Mouse (Mus musculus) G1E (cell line): ENCODE data around the gene Arhgef9. TPM values are rescaled to one million over a fixed set of nuclear protein-coding genes. Genes with fewer than 3 reads are reported as not detected.

Experiments used
- ATAC-seq: 2 replicates; pipeline ENCODE4 v1.8.0; 2016; ENCODE audit warnings: mild to moderate bottlenecking; ENCODE audit not compliant: insufficient number of reproducible peaks, poor library complexity, low FRiP score, severe bottlenecking; ENCODE audit errors: extremely low read depth
- DNase-seq: peaks from one replicate; pipeline ENCODE4 v3.0.0; 2012; ENCODE audit warnings: low spot score
- H3K27me3 ChIP-seq: 2 replicates; pipeline ENCODE4 v1.6.1; 2012; ENCODE audit warnings: mild to moderate bottlenecking, low read length, inconsistent platforms; ENCODE audit not compliant: insufficient read depth
- H3K36me3 ChIP-seq: replicated peaks from 2 replicates; pipeline ENCODE3; 2012; ENCODE audit warnings: mild to moderate bottlenecking, inconsistent platforms
- H3K4me1 ChIP-seq: 2 replicates; pipeline ENCODE4 v1.6.1; 2012; ENCODE audit warnings: low read depth, low read length, inconsistent platforms, mixed read lengths; ENCODE audit not compliant: insufficient read depth
- H3K4me3 ChIP-seq: 2 replicates; pipeline ENCODE4 v1.5.1; 2012; ENCODE audit warnings: low read depth, mild to moderate bottlenecking, inconsistent platforms, low read length, moderate library complexity, mixed read lengths
- H3K9me3 ChIP-seq: replicated peaks from 2 replicates; pipeline ENCODE4 v1.6.1; 2012; ENCODE audit warnings: inconsistent platforms
- CTCF ChIP-seq: IDR thresholded peaks from 2 replicates; pipeline ENCODE4 v1.5.1; 2012; ENCODE audit warnings: low read depth, low read length, inconsistent platforms, mixed read lengths
- GATA1 ChIP-seq: IDR thresholded peaks from 2 replicates; pipeline ENCODE4 v1.6.1; 2012; ENCODE audit warnings: borderline replicate concordance, low read length, inconsistent platforms, mixed read lengths
- GATA2 ChIP-seq: IDR thresholded peaks from 2 replicates; pipeline ENCODE4 v1.6.1; 2012; ENCODE audit warnings: low read depth, low read length, inconsistent platforms, borderline replicate concordance
- POLR2AphosphoS5 ChIP-seq: IDR thresholded peaks from 2 replicates; pipeline ENCODE4 v1.6.1; 2012; ENCODE audit warnings: low read depth, low read length, inconsistent platforms; ENCODE audit not compliant: insufficient replicate concordance
- TAL1 ChIP-seq: conservative IDR thresholded peaks from 2 replicates; pipeline ENCODE4 v1.6.1; 2012; ENCODE audit warnings: low read depth, low read length, inconsistent platforms, mixed read lengths
- polyA plus RNA-seq: library from polyadenylated mRNA; stranded (reverse); fragments of >175 nt; gene quantifications from 2 replicates; pipeline ENCODE4 v1.2.3, GENCODE M21; 2012
- total RNA-seq, 2 experiments: library from RNA; stranded (forward) in 1 of 2; stranded (reverse) in 1 of 2; fragments of 200-1000 nt in 1 of 2; fragments of >200 nt in 1 of 2; fragmentation: Nextera tagmentation in 1 of 2; gene quantifications; 2 replicates each; pipeline ENCODE4 v1.2.3; 2014 to 2017

Gene Arhgef9
- total RNA-seq (2014; fragmentation: Nextera tagmentation) (0.53 TPM in 1 of 2 replicates, not detected in the other), total RNA-seq (2017) (0.16 TPM in 1 of 2 replicates, not detected in the other), polyA plus RNA-seq (not detected in 2 replicates)

DNA sequence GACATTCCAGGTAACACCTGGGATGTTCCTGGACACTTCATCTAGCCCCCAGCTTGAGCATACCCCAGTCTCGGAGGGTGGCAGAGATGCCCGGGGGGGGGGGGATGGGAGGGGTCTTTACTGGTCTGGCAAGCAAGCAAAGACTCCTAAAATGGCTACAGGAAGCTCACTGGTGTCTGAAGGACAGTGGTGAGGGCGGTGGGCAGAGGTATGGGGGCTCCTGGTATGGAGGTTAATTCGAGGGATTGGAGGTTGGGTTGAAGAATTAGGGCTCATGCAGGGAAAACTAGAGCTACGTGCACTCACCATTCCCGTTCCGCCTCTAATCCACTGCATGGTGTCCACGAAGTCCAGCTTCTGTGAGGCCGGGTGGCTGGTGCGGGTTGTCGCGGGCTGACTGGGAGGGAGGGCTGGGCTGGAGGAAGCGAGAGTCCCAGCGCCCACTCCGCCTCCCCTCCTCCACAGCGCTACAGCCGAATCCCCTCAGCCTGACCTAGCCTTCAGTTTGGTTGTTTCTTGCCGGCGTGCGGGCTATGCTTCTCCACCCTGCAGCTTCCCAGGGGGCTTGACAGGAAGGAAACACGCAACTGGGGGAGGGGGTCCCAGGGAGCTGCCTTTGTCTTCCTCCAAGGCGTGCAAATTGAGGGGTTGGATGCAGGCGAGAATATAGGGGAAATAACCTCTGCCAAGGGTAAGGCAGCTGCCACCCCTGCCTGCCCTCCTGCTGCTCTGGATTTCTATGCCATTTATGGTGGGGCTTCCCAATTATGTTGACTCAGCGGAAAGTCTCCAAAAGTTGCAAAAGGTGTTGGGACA lies at the start of gene Arhgef9:
Gene Arhgef9 (minus strand): TSS at position 753 of the 816 bp plus-strand sequence.
- ATAC-seq (no peak), DNase-seq (no peak)
- Histone ChIP-seq H3K9me3 (no peaks in the 10 kb centered on the region), H3K36me3 (no peaks in the 10 kb centered on the region), H3K27me3 (peaks cover 4% of the 10 kb centered on the region; the same call in 1 of the 2 replicates), H3K4me1 (no peaks in the 10 kb centered on the region), H3K4me3 (no peak within 1 kb of the TSS)
- TF ChIP-seq POLR2AphosphoS5 (no peak), CTCF (no peak), GATA1 (no peak), GATA2 (no peak), TAL1 (no peak)

GRCm38 (mm10) chrX:95238896-95239295 lies 42.2 kb upstream of the Arhgef9 start:
- H3K27me3 ChIP-seq: no peaks in the 10 kb centered on the region
- TF ChIP-seq CTCF (no peak), TAL1 (no peak), GATA2 (no peak), GATA1 (no peak), POLR2AphosphoS5 (no peak)
- peaks cover 16% of the 10 kb centered on the region; the same call in 1 of the 2 replicates for H3K4me1 ChIP-seq
- DNase-seq (no peak), ATAC-seq (no peak)
- H3K9me3 ChIP-seq: no peaks in the 10 kb centered on the region
- no peaks in the 10 kb centered on the region for H3K36me3 ChIP-seq
- H3K4me3 ChIP-seq: no peak overlapping the region

- Histone ChIP-seq H3K4me1 (no peaks in the 10 kb centered on the region), H3K36me3 (no peaks in the 10 kb centered on the region), H3K9me3 (no peaks in the 10 kb centered on the region), H3K27me3 (peaks cover 4% of the 10 kb centered on the region; the same call in 1 of the 2 replicates), H3K4me3 (no peak overlapping the region)
- ATAC-seq (no peak), DNase-seq (no peak)
- no peak for TF ChIP-seq CTCF
- TF ChIP-seq GATA1: no peak
- no peak for TF ChIP-seq TAL1
- no peak for TF ChIP-seq GATA2
- no peak for TF ChIP-seq POLR2AphosphoS5
Measured at GRCm38 (mm10) chrX:95195363-95196103, 1.1 kb downstream of the Arhgef9 start.

DNA sequence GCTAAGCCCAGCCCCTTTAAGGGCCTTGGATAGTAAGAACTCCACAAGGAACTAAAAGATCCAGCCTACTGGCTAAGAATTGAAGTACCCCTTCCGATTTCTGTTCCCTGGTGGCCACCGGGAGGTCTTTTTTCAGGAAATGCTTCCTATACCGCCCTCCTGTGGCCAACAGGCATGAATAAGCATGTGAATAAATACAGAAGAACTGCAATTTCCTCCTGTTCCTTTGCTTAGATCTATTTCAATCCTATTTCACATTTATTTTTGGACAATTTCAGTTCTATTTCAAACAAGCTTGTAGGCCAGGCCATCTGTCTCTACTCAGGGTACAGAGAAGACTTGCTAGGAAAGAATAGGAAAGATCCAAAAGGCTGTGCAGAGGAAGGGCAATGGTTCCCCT lies 20.7 kb downstream of the Arhgef9 start:
- H3K4me1 ChIP-seq: no peaks in the 10 kb centered on the region
- H3K36me3 ChIP-seq: no peaks in the 10 kb centered on the region
- DNase-seq (no peak), ATAC-seq (no peak)
- H3K27me3 ChIP-seq: no peaks in the 10 kb centered on the region
- no peak overlapping the region for H3K4me3 ChIP-seq
- no peak for TF ChIP-seq TAL1
- no peak for TF ChIP-seq GATA1
- no peak for TF ChIP-seq GATA2
- no peak for TF ChIP-seq CTCF
- no peak for TF ChIP-seq POLR2AphosphoS5
- no peaks in the 10 kb centered on the region for H3K9me3 ChIP-seq

DNA sequence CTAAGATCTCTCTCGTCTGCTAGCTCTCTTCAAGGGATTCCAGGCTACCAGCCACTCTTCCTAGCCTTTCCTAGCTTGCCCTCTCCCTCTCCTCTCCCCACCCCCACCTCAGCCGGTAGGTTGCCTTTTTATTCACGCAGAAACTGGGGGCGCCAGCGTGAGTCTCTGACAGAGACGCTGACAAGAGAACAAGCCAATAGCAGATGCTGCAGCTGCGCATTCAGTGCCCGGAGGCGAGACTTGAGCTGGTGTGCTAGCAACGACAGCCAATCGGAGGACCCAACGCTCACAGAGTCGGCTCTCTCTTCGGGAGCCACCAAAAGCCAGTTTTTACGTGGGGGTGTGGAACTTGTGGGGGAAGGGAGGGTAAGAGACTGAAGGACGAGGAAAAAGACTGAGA lies 30.3 kb downstream of the Arhgef9 start:
- H3K27me3 ChIP-seq: no peaks in the 10 kb centered on the region
- H3K4me1 ChIP-seq: peaks cover 3% of the 10 kb centered on the region; the same call in 1 of the 2 replicates
- ATAC-seq (peak; percentile 54), DNase-seq (peak; percentile 25)
- peak overlapping the region; percentile 59 for H3K4me3 ChIP-seq
- H3K36me3 ChIP-seq: no peaks in the 10 kb centered on the region
- TF ChIP-seq GATA2 (no peak), TAL1 (no peak), POLR2AphosphoS5 (no peak), CTCF (no peak), GATA1 (no peak)
- H3K9me3 ChIP-seq: no peaks in the 10 kb centered on the region

DNA sequence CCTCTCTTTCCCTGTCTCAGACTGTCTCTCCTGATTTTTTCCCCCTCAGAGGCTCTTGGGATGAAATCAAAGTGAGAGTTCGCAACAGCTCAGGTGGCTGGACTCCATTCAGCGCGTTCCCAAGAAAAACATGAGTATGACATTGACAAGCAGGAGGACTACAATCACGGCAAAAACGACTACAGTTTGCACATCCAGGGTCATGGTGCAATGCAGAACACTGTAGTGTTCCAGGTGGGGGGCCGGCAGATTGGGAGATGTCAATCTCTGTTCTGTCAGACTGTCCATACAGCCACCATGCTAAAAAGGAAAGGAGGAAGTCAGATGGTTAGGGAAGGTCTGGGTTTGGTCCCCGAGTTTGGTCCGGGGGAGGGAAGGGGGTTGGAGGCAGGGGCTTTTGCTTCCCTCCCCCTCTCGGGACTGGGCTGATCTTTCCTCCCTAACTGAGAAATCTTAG lies 31.0 kb downstream of the Arhgef9 start:
- ATAC-seq (no peak), DNase-seq (no peak)
- no peak for TF ChIP-seq POLR2AphosphoS5
- no peak for TF ChIP-seq GATA1
- no peak for TF ChIP-seq GATA2
- TF ChIP-seq TAL1: no peak
- no peak for TF ChIP-seq CTCF
- peak overlapping the region; percentile 59; the same call in 1 of the 2 replicates for H3K4me3 ChIP-seq
- H3K4me1 ChIP-seq: peaks cover 3% of the 10 kb centered on the region; the same call in 1 of the 2 replicates
- no peaks in the 10 kb centered on the region for H3K27me3 ChIP-seq
- no peaks in the 10 kb centered on the region for H3K9me3 ChIP-seq
- H3K36me3 ChIP-seq: no peaks in the 10 kb centered on the region
